Mouse (Mus musculus) hindbrain, embryonic 12.5 days (tissue): ENCODE measurements around the gene Zbtb22. TPM values are rescaled to one million over a fixed set of nuclear protein-coding genes. Genes with fewer than 3 reads are reported as not detected.

Experiments
- ATAC-seq: fragments of 200-750 bp; cut with Nextera tagmentation; 2 replicates; pipeline ENCODE4 v1.8.0; 2017; ENCODE audit warnings: moderate TSS enrichment; ENCODE audit not compliant: low FRiP score
- H3K27ac ChIP-seq: fragments of 300-500 bp; sonication (generic); 2 replicates; pipeline ENCODE4 v1.5.1; 2016; ENCODE audit warnings: mild to moderate bottlenecking
- H3K27me3 ChIP-seq: fragments of 300-500 bp; sonication (generic); 2 replicates; pipeline ENCODE4 v1.6.1; 2016; ENCODE audit warnings: mild to moderate bottlenecking
- H3K36me3 ChIP-seq: fragments of 300-500 bp; sonication (generic); 2 replicates; pipeline ENCODE4 v1.6.1; 2016; ENCODE audit warnings: mild to moderate bottlenecking
- H3K4me1 ChIP-seq: fragments of 300-500 bp; sonication (generic); 2 replicates; pipeline ENCODE4 v1.6.1; 2016
- H3K4me2 ChIP-seq: fragments of 300-500 bp; sonication (generic); replicated peaks from 2 replicates; pipeline ENCODE4 v1.6.1; 2016; ENCODE audit warnings: mild to moderate bottlenecking
- H3K4me3 ChIP-seq: fragments of 300-500 bp; sonication (generic); 2 replicates; pipeline ENCODE4 v1.5.1; 2016; ENCODE audit warnings: mild to moderate bottlenecking
- H3K9ac ChIP-seq: fragments of 300-500 bp; sonication (generic); 2 replicates; pipeline ENCODE4 v1.6.1; 2016; ENCODE audit warnings: mild to moderate bottlenecking, moderate library complexity
- H3K9me3 ChIP-seq: fragments of 300-500 bp; sonication (generic); replicated peaks from 2 replicates; pipeline ENCODE4 v1.6.1; 2016; ENCODE audit warnings: mild to moderate bottlenecking
- WGBS: fragments of 180-500 bp; shearing (Covaris S2); methylation state at CpG from one replicate; pipeline ENCODE4 v1.1.7; 2016; 5-methylcytosine and 5-hydroxymethylcytosine counted together
- polyA plus RNA-seq: library from polyadenylated mRNA; unstranded; fragments of >200 nt; fragmentation: Nextera tagmentation; extraction: Ambion mirVana; gene quantifications from 2 replicates; pipeline ENCODE4 v1.2.1, GENCODE M21; 2016

Gene Zbtb22
- polyA plus RNA-seq, 1 experiment from 2014 or later = 21.7 TPM

GRCm38 (mm10) chr17:33909077-33909868 is 6.4 kb upstream of the Zbtb22 start, which contains the start of gene Daxx:
Gene Daxx (plus strand): TSS chr17:33909414.
- peaks cover 32% of the 10 kb centered on the region for H3K36me3 ChIP-seq
- peak; percentile 96 for ATAC-seq
- H3K4me2 ChIP-seq = peak within 1 kb of the TSS; percentile 97
- H3K4me1 ChIP-seq = peaks cover 23% of the 10 kb centered on the region
- H3K27ac ChIP-seq = peak within 1 kb of the TSS; percentile 92
- H3K4me3 ChIP-seq = peak within 1 kb of the TSS; percentile 82
- WGBS = under 1% methylated on average over 68 of the region's 68 CpGs
- peak within 1 kb of the TSS; percentile 87 for H3K9ac ChIP-seq
- H3K27me3 ChIP-seq = no peaks in the 10 kb centered on the region
- H3K9me3 ChIP-seq = no peaks in the 10 kb centered on the region

DNA sequence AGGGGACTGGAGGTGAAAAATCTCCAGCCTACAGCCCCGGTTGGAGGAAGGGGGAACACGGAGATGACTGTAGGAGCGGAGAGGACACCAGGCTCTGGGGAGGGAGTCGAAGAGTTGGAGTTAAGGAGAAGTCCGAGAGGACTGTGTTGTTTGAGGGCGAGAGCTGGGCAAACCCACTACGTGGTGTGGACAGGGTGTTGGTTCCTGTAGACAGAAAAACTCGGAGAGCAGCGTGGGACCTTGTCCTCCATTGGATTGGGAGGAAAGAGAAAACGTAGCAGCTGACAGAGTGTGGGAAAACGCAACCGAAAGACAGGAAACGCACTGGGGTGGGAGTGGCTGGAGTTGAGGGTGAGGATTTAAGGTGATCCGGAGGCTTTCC is 5.8 kb upstream of the Zbtb22 start:
- peak overlapping the region; percentile 87 for H3K9ac ChIP-seq
- H3K4me3 ChIP-seq = peak overlapping the region; percentile 82
- H3K36me3 ChIP-seq = peaks cover 37% of the 10 kb centered on the region
- H3K4me1 ChIP-seq = peaks cover 25% of the 10 kb centered on the region
- no peaks in the 10 kb centered on the region for H3K9me3 ChIP-seq
- H3K27me3 ChIP-seq = no peaks in the 10 kb centered on the region
- H3K4me2 ChIP-seq = peak overlapping the region; percentile 97
- ATAC-seq = peak; percentile 5; the same call in 1 of the 2 replicates
- H3K27ac ChIP-seq = peak overlapping the region; percentile 92
- WGBS = under 1% methylated on average over 14 of the region's 14 CpGs

DNA sequence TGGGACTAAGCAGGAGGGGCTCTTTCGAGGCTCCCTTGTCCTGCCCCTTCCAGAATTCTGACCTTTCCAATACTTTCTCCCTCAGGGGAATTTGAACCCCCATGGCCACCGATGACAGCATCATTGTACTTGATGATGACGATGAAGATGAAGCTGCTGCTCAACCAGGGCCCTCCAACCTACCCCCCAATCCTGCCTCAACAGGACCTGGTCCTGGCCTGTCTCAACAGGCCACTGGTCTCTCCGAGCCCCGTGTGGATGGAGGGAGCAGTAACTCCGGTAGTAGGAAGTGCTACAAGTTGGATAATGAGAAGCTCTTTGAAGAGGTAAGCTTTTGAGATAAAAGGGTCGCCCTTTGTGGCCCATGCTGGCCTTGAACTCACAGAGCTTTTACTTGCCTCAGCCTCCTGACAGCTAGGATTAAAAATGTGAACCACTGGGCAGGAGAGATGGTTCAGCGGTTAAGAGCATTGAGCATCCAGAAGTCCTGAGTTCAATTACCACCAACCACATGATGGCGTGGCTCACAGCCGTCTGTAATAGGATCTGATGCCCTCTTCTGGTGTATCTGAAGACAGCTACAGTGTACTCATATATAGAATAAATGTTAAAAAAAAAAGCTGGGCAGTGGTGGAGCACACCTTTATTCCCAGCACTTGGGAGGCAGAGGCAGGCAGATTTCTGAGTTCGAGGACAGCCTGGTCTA is 5.2 kb upstream of the Zbtb22 start:
- Histone ChIP-seq H3K27ac (no peak overlapping the region), H3K27me3 (no peaks in the 10 kb centered on the region), H3K36me3 (peaks cover 41% of the 10 kb centered on the region), H3K4me2 (peak overlapping the region; percentile 97), H3K9me3 (no peaks in the 10 kb centered on the region), H3K4me1 (peaks cover 29% of the 10 kb centered on the region), H3K4me3 (peak overlapping the region; percentile 82), H3K9ac (peak overlapping the region; percentile 87)
- WGBS = 57% methylated on average over 11 of the region's 11 CpGs
- no peak for ATAC-seq

DNA sequence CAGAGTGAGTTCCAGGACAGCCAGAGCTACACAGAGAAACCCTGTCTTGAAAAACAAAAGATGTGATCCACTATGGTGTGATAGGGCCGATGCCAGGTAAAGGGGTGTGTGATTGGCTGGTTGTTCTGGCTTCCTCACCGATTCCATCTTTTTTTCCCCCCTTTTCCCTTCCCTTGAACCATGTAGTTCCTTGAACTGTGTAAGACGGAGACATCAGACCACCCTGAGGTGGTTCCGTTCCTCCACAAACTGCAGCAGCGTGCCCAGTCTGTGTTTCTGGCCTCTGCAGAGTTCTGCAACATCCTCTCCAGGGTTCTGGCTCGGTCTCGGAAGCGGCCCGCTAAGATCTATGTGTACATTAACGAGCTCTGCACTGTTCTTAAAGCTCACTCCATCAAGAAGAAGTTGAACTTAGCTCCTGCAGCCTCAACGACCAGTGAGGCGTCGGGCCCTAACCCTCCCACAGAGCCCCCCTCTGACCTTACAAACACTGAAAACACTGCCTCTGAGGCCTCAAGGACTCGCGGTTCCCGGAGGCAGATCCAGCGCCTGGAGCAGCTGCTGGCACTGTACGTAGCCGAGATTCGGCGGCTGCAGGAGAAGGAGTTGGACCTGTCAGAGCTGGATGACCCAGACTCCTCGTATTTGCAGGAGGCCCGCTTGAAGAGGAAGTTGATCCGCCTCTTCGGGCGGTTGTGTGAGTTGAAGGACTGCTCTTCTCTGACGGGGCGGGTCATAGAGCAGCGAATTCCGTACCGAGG is 4.5 kb upstream of the Zbtb22 start:
- no peak overlapping the region for H3K9ac ChIP-seq
- H3K4me1 ChIP-seq = peaks cover 29% of the 10 kb centered on the region
- H3K9me3 ChIP-seq = no peaks in the 10 kb centered on the region
- H3K4me3 ChIP-seq = no peak overlapping the region
- no peak overlapping the region for H3K27ac ChIP-seq
- WGBS = 92% methylated on average over 31 of the region's 31 CpGs
- H3K27me3 ChIP-seq = no peaks in the 10 kb centered on the region
- ATAC-seq = no peak
- peaks cover 41% of the 10 kb centered on the region for H3K36me3 ChIP-seq
- H3K4me2 ChIP-seq = no peak overlapping the region

GRCm38 (mm10) chr17:33911813-33912414 is 3.8 kb upstream of the Zbtb22 start:
- H3K4me1 ChIP-seq = peaks cover 33% of the 10 kb centered on the region
- WGBS = 90% methylated on average over 28 of the region's 28 CpGs

DNA sequence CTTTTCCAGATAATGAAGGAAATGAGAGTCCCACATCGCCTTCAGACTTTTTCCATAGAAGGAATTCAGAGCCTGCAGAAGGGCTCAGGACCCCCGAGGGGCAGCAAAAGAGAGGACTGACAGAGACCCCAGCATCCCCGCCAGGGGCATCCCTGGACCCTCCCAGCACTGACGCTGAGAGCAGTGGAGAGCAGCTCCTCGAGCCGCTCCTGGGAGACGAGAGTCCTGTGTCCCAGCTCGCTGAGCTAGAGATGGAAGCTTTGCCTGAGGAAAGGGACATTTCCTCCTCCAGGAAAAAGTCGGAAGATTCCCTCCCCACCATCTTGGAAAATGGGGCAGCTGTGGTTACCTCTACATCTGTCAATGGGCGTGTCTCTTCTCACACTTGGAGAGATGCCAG is 2.4 kb upstream of the Zbtb22 start:
- Histone ChIP-seq H3K27me3 (0 out of 2 replicates have a peak, but pooled peaks cover 4% of the 10 kb centered on the region), H3K4me2 (no peak overlapping the region), H3K36me3 (peaks cover 47% of the 10 kb centered on the region), H3K4me1 (peaks cover 33% of the 10 kb centered on the region), H3K9ac (no peak overlapping the region), H3K27ac (no peak overlapping the region), H3K4me3 (no peak overlapping the region), H3K9me3 (no peaks in the 10 kb centered on the region)
- no peak for ATAC-seq
- WGBS = 89% methylated on average over 10 of the region's 10 CpGs

More at GRCm38 (mm10) chr17:33911813-33912414, 3.8 kb upstream of the Zbtb22 start:
- H3K4me3 ChIP-seq = no peak overlapping the region
- no peak for ATAC-seq
- no peak overlapping the region for H3K9ac ChIP-seq
- no peaks in the 10 kb centered on the region for H3K27me3 ChIP-seq
- no peak overlapping the region for H3K4me2 ChIP-seq
- H3K36me3 ChIP-seq = peaks cover 41% of the 10 kb centered on the region
- H3K27ac ChIP-seq = no peak overlapping the region
- no peaks in the 10 kb centered on the region for H3K9me3 ChIP-seq

DNA sequence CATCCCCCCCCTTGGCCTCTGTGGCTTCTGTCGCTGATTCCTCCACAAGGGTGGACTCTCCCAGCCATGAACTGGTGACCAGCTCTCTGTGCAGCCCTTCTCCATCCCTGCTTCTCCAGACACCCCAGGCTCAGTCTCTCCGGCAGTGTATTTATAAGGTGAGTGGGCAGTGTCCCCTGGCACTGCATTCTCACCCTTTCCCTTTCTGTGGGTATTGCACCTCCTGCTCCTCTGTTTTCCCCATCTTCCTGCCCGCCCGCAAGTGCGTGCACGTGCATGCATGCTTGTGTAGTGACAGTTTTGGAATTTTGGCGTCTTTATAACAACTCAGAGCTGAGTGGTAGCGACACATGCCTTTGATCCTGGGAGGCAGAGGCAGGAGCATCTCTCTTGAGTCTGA is 1.8 kb upstream of the Zbtb22 start:
- Histone ChIP-seq H3K9ac (no peak overlapping the region), H3K27me3 (0 out of 2 replicates have a peak, but pooled peaks cover 9% of the 10 kb centered on the region), H3K36me3 (peaks cover 47% of the 10 kb centered on the region), H3K9me3 (no peaks in the 10 kb centered on the region), H3K4me1 (peaks cover 37% of the 10 kb centered on the region), H3K4me3 (no peak overlapping the region), H3K27ac (no peak overlapping the region), H3K4me2 (no peak overlapping the region)
- no peak for ATAC-seq
- WGBS = 96% methylated on average over 8 of the region's 8 CpGs

DNA sequence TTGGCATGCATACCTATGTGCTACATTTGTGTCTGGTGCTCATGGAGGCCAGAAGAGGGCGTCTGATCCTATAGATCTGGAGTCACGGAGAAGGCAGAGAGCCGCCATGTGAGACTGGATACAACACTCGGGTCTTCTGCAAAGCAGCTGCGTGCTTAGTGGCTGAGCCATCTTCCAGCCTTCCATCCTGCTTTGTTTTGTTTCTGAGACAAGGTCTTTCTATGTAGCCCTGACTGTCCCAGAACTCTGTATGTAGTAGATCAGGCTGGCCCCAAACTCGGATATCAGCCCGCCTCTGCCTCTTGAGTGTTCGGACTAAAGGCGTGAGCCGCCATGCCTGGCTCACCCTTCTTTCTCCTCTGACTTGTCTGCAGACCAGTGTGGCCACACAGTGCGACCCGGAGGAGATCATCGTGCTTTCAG is 724 bp upstream of the Zbtb22 start:
- Histone ChIP-seq H3K27me3 (0 out of 2 replicates have a peak, but pooled peaks cover 9% of the 10 kb centered on the region), H3K4me2 (peak overlapping the region; percentile 46), H3K9me3 (no peaks in the 10 kb centered on the region), H3K4me3 (no peak overlapping the region; the same call in 1 of the 2 replicates), H3K9ac (no peak overlapping the region), H3K36me3 (peaks cover 47% of the 10 kb centered on the region), H3K4me1 (peaks cover 45% of the 10 kb centered on the region), H3K27ac (peak overlapping the region; percentile 30)
- ATAC-seq = no peak
- 72% methylated on average over 13 of the region's 13 CpGs for WGBS

DNA sequence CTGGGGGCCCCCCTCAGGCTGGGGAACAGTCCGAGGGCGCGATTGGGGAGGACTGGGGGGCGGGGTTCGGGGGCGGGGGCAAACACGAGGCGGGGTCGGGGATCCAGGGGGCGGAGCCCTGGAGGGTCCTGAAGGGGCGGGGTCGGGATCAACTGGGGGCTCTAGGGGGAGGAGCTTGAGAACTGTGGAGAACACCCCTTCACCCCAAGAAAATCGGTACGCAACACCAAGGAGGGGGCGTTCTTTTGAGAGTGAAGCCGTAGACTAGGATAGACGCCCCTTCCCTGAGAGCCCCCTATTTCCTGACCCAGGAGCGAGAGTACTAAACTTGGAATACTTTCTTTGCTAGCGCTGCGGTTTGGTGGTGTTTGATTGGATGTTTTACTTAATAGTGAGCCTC is 590 bp downstream of the Zbtb22 start:
- Histone ChIP-seq H3K4me2 (peak overlapping the region; percentile 46), H3K27ac (peak overlapping the region; percentile 89), H3K36me3 (peaks cover 43% of the 10 kb centered on the region), H3K4me1 (peaks cover 42% of the 10 kb centered on the region), H3K9me3 (no peaks in the 10 kb centered on the region), H3K9ac (peak overlapping the region; percentile 70), H3K4me3 (peak overlapping the region; percentile 56), H3K27me3 (0 out of 2 replicates have a peak, but pooled peaks cover 9% of the 10 kb centered on the region)
- peak; percentile 14 for ATAC-seq
- WGBS = under 1% methylated on average over 14 of the region's 20 CpGs

DNA sequence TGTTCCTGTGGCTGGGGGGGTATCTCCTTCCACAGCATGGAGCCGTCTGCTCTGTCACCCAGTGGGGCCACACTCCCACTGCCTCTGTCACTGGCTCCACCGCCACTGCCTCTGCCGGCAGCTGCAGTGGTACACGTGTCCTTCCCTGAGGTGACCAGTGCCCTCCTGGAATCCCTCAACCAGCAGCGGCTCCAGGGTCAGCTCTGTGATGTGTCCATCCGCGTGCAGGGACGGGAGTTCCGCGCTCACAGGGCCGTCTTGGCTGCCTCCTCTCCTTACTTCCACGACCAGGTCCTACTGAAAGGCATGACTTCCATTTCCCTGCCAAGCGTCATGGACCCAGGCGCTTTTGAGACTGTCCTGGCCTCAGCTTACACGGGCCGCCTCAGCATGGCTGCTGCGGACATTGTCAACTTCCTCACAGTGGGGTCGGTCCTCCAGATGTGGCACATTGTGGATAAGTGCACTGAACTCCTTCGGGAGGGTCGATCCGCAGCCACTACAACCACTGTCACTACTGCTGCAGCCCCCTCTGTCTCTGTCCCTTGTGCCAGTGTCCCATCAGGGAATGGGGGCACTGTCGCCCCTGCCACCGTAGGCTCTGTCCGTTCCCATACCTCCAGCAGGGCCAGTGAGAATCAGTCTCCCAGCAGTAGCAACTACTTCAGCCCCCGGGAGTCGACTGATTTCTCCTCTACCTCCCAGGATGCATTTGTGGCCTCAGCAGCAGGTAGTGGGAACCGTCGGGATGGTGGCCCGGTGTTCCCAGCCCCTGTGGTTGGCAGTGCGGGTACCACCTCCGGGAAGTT is 1.3 kb downstream of the Zbtb22 start:
- Histone ChIP-seq H3K9me3 (no peaks in the 10 kb centered on the region), H3K4me3 (peak overlapping the region; percentile 56), H3K27me3 (0 out of 2 replicates have a peak, but pooled peaks cover 9% of the 10 kb centered on the region), H3K4me1 (peaks cover 45% of the 10 kb centered on the region), H3K27ac (no peak overlapping the region), H3K9ac (peak overlapping the region; percentile 23; the same call in 1 of the 2 replicates), H3K4me2 (peak overlapping the region; percentile 46), H3K36me3 (peaks cover 35% of the 10 kb centered on the region)
- no peak for ATAC-seq
- 75% methylated on average over 31 of the region's 31 CpGs for WGBS
